Mouse (Mus musculus) kidney, adult 9 months (tissue): ENCODE measurements around the gene Slc12a7.
A peak's percentile ranks its signal among the peaks of the same experiment; 100 is the strongest.

ENCODE experiments used
- DNase-seq: peaks from one replicate; pipeline ENCODE4 v3.0.0; 2022

Gene Slc12a7

GRCm38 (mm10) chr13:73823711-73824110 is 90.8 kb downstream of the Slc12a7 start:
- DNase-seq, result peak; percentile 59

- no peak for DNase-seq
These were observed 94.3 kb downstream of the Slc12a7 start for GRCm38 (mm10) chr13:73827243-73827642.

GRCm38 (mm10) chr13:73831486-73831885 is 98.6 kb downstream of the Slc12a7 start:
- DNase-seq, result peak; percentile 57

- no peak for DNase-seq
These were observed 100.9 kb downstream of the Slc12a7 start for GRCm38 (mm10) chr13:73833809-73834208.

- no peak for DNase-seq
These were observed 102.9 kb downstream of the Slc12a7 start for GRCm38 (mm10) chr13:73835791-73836190.

- no peak for DNase-seq
These were observed 103.6 kb downstream of the Slc12a7 start for GRCm38 (mm10) chr13:73836491-73836890.

- peak; percentile 66 for DNase-seq
These were observed 104.8 kb downstream of the Slc12a7 start for GRCm38 (mm10) chr13:73837708-73838107.

- no peak for DNase-seq
These were observed 106.2 kb downstream of the Slc12a7 start for GRCm38 (mm10) chr13:73839137-73839548.

GRCm38 (mm10) chr13:73839740-73840139 is 106.8 kb downstream of the Slc12a7 start:
- DNase-seq, result no peak

GRCm38 (mm10) chr13:73842696-73843095 is 109.8 kb downstream of the Slc12a7 start:
- no peak for DNase-seq

GRCm38 (mm10) chr13:73846589-73847464 is 113.9 kb downstream of the Slc12a7 start:
- DNase-seq, result no peak

GRCm38 (mm10) chr13:73847465-73847836 is 114.6 kb downstream of the Slc12a7 start, which contains the start of gene Nkd2:
Gene Nkd2, minus strand, starts transcription at chr13:73847631.
- peak; percentile 88 for DNase-seq
